Mouse (Mus musculus): Measurements from ENCODE around the gene Dpy19l2.
"Not testable (repeated sequence)": the region's sequence is repeated elsewhere in the genome, so short reads cannot be mapped to it uniquely, and the experiment has no call there.

Gene Dpy19l2

DNA sequence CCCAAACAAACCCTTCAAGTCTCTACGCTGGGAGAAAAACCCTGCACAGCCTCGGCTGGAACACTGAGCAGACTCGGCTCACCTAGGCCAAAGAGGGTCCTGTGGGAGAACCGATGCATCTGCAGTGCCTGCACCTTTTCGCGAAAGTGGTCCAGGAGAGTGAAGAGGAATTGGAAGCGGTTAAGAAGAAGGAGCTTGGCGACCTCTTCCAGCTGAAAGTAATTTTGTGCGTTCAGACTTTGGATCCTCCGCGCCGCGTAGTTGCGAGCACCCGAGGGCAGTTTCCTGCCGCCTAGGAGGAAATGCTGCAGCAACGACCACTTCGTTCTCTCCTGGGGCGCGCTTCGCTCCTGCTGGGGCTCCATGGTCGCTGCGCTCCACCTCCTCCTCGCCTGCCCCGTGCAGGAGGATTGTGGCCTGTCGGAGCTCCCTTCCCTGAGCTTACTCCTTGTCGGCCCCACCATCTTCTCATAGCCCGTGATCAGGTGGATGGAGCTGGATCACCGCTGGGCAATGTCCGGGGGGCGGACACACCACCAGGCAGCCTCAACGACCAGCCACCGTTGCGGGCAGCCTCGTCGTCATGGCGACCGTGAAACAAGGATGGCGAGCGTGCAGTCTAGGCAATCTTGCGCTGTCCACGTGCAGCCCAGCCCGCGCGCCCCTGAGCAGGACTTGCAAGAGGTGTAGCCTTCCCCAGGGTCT is at the start of gene Dpy19l2:
Gene Dpy19l2 (minus strand): TSS at position 594 of the 705 bp plus-strand sequence.
- DNase-seq (ENCODE audit: low read depth, low spot score), result no peak

DNA sequence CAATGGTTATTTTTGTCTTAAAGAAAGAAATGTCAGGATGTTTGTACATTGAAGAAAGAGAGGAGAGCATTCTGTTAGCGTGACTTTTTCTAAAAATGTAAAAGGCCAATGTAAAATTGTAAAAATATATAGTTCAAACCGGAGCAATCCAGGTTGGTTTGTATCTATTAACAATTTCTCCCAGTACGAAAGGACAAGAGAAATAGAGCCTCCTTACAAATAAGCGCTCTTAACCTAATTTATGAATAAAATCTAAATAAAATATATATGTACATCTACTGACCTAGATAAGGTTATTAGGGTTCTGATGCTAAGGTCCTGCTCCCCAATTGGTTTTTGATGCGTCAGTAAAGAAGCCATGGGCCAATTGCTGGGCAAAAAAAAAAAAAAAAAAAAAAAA is 48.9 kb upstream of the Dpy19l2 start:
- DNase-seq (ENCODE audit: low read depth, low spot score), result no peak

GRCm38 (mm10) chr9:24701246-24701645 is 5.2 kb upstream of the Dpy19l2 start:
- no peak for DNase-seq (ENCODE audit: low read depth, low spot score)

- DNase-seq (ENCODE audit: low read depth, low spot score), result no peak
These were observed 299 bp upstream of the Dpy19l2 start for GRCm38 (mm10) chr9:24696405-24696778.

DNA sequence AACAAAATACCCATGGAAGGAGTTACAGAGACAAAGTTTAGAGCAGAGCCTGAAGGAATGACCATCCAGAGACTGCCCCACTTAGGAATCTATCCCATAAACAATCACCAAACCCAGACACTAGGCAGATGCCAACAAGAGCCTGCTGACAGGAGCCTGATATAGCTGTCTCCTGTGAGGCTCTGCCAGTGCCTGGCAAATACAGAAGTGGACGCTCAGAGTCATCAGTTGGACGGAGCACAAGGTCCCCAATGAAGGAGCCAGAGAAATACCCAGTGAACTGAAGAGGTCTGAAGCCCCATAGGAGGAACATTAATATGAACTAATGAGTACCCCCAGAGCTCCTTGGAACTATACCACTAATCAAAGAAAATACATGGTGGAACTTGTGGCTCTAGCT is 58.8 kb downstream of the Dpy19l2 start:
- DNase-seq (ENCODE audit: low read depth, low spot score), result not testable (repeated sequence)

DNA sequence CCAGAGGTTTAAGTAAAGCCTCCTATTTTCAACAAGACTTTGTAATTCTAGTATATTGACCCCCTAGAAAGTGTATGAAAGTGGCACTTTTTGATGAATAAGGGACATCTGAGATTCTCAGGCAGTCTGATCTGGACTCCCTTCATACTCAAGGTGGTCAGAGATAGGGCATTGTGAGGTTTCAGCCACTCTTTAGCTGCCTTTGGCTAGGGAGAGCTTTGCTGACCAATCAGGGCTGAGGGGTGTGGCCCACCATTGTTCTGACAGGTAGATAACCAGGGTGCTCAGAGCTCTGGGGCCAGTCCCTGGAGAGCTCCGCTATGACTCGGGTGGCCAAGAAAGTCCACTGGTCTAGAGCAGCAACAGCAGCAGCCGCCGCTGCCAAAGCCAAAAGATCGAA is 71.2 kb downstream of the Dpy19l2 start, which contains the start of gene Cypt4:
Gene Cypt4 (plus strand): TSS at position 301 of the 400 bp plus-strand sequence.
- no peak for DNase-seq (ENCODE audit: low read depth, low spot score)

GRCm38 (mm10) chr9:24538159-24538558 is 157.9 kb downstream of the Dpy19l2 start:
- no peak for DNase-seq (ENCODE audit: low read depth, low spot score)

DNA sequence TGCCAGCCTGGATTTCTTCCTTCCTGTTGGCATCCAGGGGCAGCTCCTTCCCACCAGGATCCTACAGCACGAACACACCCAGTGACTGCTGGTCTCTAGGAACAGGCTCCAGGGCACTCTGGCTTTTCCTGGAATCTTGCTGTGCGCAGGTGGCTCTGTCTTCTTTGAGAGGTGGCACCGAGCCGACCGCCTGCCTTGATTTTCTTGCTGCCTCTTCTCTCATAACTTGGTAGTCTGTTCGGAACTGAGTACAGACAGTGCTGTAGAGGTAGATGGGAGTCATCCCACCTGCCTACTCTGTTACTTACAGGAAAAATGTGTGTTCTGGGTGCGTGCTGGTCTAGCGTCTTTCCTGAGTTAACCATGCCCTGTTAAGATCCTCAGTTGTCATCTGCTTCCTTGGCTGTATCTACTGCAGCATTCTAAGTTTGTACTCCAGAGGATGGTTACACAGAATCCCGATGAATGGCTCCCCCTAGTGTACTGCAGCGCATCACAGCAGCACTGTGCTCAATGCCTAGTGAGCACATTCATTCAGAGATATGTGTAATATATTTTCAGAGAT is 179.4 kb downstream of the Dpy19l2 start:
- DNase-seq (ENCODE audit: low read depth, low spot score), result no peak

DNA sequence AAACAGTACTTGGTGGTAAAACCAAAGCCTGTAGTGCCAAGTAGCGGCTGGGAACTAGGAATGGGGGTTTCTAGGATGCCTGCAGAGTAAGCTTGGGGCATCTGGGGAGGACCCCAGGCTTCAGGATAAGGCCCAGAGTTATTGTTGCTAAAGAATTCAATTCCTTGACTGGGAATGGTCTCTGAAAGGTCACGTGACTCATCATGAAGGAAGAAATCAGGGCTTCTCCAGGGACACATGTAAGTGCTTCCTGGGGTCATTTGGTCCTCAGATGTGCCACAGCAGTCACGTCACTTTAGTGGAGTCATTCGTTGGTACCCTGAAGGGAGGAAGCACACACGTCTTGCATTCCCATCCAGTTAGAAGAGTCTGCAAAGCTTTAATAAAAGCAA is 182.0 kb downstream of the Dpy19l2 start:
- DNase-seq (ENCODE audit: low read depth, low spot score), result no peak

- no peak for DNase-seq (ENCODE audit: low read depth, low spot score)
These were observed 182.6 kb downstream of the Dpy19l2 start for GRCm38 (mm10) chr9:24513290-24514077.

DNA sequence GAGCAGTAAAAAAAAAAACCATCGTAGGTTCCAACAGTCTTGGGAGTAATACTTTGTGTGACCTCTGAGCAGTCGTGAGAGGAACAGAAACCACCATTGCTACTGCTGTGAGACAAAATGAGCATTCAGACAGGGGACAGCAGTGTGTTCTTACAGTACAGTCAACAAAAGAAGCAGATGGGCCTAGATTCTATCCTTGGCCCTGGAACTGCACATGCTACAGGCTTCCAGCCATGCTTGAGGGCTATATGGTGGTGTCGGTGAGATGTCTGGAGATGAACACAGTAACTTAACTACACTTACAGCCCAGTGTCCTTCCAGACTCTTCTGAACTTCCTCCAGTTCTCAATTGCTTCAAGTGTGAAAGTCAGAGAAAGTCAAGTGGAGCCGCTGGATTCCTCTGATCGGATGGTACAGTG is 184.0 kb downstream of the Dpy19l2 start:
- no peak for DNase-seq (ENCODE audit: low read depth, low spot score)

- DNase-seq (ENCODE audit: low read depth, low spot score), result no peak
These were observed 184.5 kb downstream of the Dpy19l2 start for GRCm38 (mm10) chr9:24511371-24512120.

GRCm38 (mm10) chr9:24508880-24509279 is 187.2 kb downstream of the Dpy19l2 start:
- no peak for DNase-seq (ENCODE audit: low read depth, low spot score)
